Mouse (Mus musculus): ENCODE data around the gene Tcf7l1.

DNA sequence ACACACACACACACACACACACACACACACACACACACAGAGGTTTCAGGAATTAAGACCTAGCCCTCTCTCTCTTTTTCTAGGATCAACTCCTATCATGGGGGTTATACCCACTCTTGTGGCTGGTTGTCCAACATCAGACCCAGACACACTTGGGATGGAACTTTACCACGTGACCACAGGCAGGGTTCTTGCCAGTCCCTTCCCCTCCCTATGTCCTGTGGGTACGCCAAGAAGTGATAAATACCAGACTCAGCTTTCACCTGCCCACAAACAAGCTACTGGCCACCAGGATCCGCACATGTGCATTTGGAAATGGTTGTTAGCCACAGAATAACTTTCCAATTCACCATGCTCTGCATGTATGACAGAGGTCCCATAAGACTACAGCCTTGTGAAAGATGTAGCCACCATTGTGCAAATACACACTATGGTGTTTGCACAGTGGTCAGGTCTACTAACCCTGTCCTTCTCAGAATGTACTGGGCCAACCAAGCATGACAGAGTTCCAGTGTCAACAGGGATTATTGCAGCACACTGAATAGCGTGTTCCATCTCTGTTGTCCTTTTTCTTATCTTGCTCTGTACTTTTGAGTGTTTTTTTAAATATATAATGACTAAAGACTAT is 20.6 kb upstream of the Tcf7l1 start:
- TF ChIP-seq CTCF (IDR thresholded peaks at IDR 0.05; ENCODE audit: control insufficient read depth, insufficient read depth, low read length) = no peak
- no peak for TF ChIP-seq POLR2A (IDR thresholded peaks at IDR 0.05; ENCODE audit: borderline replicate concordance, control insufficient read depth, low read depth, low read length)

All from bone marrow, adult 2 months (tissue).